Mouse (Mus musculus): ENCODE data around the gene Ttc24.

DNA sequence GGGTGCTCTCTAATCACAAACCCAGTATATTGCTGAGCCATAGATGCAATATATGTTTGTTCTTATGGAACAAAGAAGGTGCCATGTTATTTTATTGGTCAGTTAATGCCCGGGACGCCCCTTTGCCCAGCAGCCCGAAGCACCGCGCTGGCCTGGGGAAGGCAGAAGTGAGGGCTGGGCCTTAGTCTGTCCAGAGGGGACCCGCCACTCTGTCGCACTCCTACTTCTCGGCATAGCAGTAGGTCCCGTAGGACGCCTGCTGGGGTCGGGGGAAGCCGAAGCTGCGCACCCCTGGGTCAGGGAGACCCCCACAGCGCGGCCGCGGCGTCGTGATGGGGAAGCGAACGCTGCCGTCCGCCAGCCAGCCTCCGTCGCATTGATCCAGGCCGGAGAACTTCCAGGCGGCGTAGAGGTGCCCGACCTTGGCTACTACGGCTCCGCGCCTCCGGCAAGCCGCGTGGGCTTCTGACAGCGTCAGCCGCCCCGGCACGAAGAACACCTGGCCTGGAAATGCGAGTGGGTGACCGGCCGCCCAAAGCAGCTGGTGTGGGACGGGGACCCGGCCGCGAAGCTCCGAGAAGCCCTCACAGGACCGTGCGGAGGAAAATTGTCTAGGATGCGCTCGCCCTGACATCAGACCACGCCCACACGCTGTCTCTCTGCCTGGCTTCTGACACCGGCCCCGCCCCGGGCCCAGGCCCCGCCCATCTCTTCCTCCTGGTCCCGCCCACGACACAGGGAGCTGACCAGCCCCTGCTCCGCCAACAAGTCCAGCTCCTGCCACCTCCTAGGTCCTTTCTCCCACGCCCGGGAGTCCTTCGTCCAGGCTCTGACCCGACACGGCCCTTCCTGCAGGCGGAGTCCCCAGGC lies 55.5 kb downstream of the Ttc24 start:
- TF ChIP-seq HCFC1 (IDR thresholded peaks at IDR 0.05; ENCODE audit: borderline replicate concordance, insufficient read depth, low read length) = 0 out of 2 replicates have a peak, but pooled peaks have one; percentile 20
- no peak for TF ChIP-seq MAFK (IDR thresholded peaks at IDR 0.05; ENCODE audit: insufficient read depth, low read depth, low read length)
- no peak for TF ChIP-seq ZC3H11A (IDR thresholded peaks at IDR 0.05; ENCODE audit: borderline replicate concordance, low read depth, low read length)
- no peak for TF ChIP-seq ZNF384 (IDR thresholded peaks at IDR 0.05; ENCODE audit: low read depth, low read length)
